Mouse (Mus musculus): Measurements from ENCODE around the gene Tkfc.

GRCm38 (mm10) chr19:10605901-10606622 is 608 bp upstream of the Tkfc start:
- TF ChIP-seq CTCF (IDR thresholded peaks at IDR 0.05; ENCODE audit: low read depth) (no peak), EP300 (optimal IDR thresholded peaks at IDR 0.05) (no peak)
